Mouse (Mus musculus) heart, embryonic 13.5 days (tissue): Measurements from ENCODE around the gene Chp2. TPM values are rescaled to one million over a fixed set of nuclear protein-coding genes. Genes with fewer than 3 reads are reported as not detected.

Source experiments
- ATAC-seq: fragments of 200-750 bp; cut with Nextera tagmentation; 2 replicates; pipeline ENCODE4 v1.8.0; 2017; ENCODE audit warnings: moderate TSS enrichment; ENCODE audit not compliant: insufficient number of reproducible peaks, low FRiP score, low TSS enrichment; ENCODE audit errors: extremely low read depth
- H3K27ac ChIP-seq: fragments of 300-500 bp; sonication (generic); replicated peaks from 2 replicates; pipeline ENCODE4 v1.5.1; 2015; ENCODE audit warnings: moderate library complexity, mild to moderate bottlenecking, inconsistent platforms
- H3K27me3 ChIP-seq: fragments of 300-500 bp; sonication (generic); replicated peaks from 2 replicates; pipeline ENCODE4 v1.6.1; 2015; ENCODE audit warnings: mild to moderate bottlenecking, inconsistent platforms
- H3K36me3 ChIP-seq: fragments of 300-500 bp; sonication (generic); 2 replicates; pipeline ENCODE4 v1.6.1; 2015; ENCODE audit warnings: mild to moderate bottlenecking, inconsistent platforms
- H3K4me1 ChIP-seq: fragments of 300-500 bp; sonication (generic); 2 replicates; pipeline ENCODE4 v1.6.1; 2015; ENCODE audit warnings: inconsistent platforms
- H3K4me2 ChIP-seq: fragments of 300-500 bp; sonication (generic); 2 replicates; pipeline ENCODE4 v1.6.1; 2015; ENCODE audit warnings: inconsistent platforms, mild to moderate bottlenecking, moderate library complexity
- H3K4me3 ChIP-seq: fragments of 300-500 bp; sonication (generic); 2 replicates; pipeline ENCODE4 v1.5.1; 2015; ENCODE audit warnings: moderate library complexity, mild to moderate bottlenecking, inconsistent platforms
- H3K9ac ChIP-seq: fragments of 300-500 bp; sonication (generic); 2 replicates; pipeline ENCODE4 v1.6.1; 2015; ENCODE audit warnings: inconsistent platforms, mild to moderate bottlenecking, moderate library complexity
- H3K9me3 ChIP-seq: fragments of 300-500 bp; sonication (generic); 2 replicates; pipeline ENCODE4 v1.6.1; 2016; ENCODE audit warnings: inconsistent platforms
- WGBS: fragments of 180-500 bp; shearing (Covaris S2); methylation state at CpG from one replicate; pipeline ENCODE4 v1.1.7; 2015; ENCODE audit warnings: mixed read lengths; 5-methylcytosine and 5-hydroxymethylcytosine counted together
- polyA plus RNA-seq: library from polyadenylated mRNA; unstranded; fragments of >200 nt; fragmentation: Nextera tagmentation; extraction: Ambion mirVana; gene quantifications from 2 replicates; pipeline ENCODE4 v1.2.1, GENCODE M21; 2015

Gene Chp2
- polyA plus RNA-seq, 1 experiment from 2014 or later, result 0.23 TPM

- peak overlapping the region; percentile 61 for H3K27ac ChIP-seq
- no peak for ATAC-seq
- 51% methylated on average over 2 of the region's 2 CpGs for WGBS
Observed at GRCm38 (mm10) chr7:122203936-122204335, 15.4 kb upstream of the Chp2 start.

GRCm38 (mm10) chr7:122206121-122206520 is 13.2 kb upstream of the Chp2 start:
- H3K4me2 ChIP-seq, result no peak overlapping the region
- H3K4me1 ChIP-seq, result no peaks in the 10 kb centered on the region
- 0 out of 2 replicates have a peak, but pooled peaks cover 8% of the 10 kb centered on the region for H3K27me3 ChIP-seq
- no peaks in the 10 kb centered on the region for H3K36me3 ChIP-seq
- no peak overlapping the region for H3K27ac ChIP-seq
- H3K9me3 ChIP-seq, result no peaks in the 10 kb centered on the region
- H3K4me3 ChIP-seq, result no peak overlapping the region
- ATAC-seq, result no peak
- 75% methylated on average over 2 of the region's 2 CpGs for WGBS
- H3K9ac ChIP-seq, result no peak overlapping the region

More at GRCm38 (mm10) chr7:122203936-122204335, 15.4 kb upstream of the Chp2 start:
- no peak overlapping the region for H3K4me3 ChIP-seq
- 0 out of 2 replicates have a peak, but pooled peaks cover 8% of the 10 kb centered on the region for H3K27me3 ChIP-seq
- no peaks in the 10 kb centered on the region for H3K9me3 ChIP-seq
- H3K9ac ChIP-seq, result no peak overlapping the region
- H3K36me3 ChIP-seq, result no peaks in the 10 kb centered on the region
- 0 out of 2 replicates have a peak, but pooled peaks cover 3% of the 10 kb centered on the region for H3K4me1 ChIP-seq
- H3K4me2 ChIP-seq, result no peak overlapping the region

GRCm38 (mm10) chr7:122208276-122209021 is 10.8 kb upstream of the Chp2 start:
- no peak for ATAC-seq
- Histone ChIP-seq H3K9me3 (no peaks in the 10 kb centered on the region), H3K36me3 (no peaks in the 10 kb centered on the region), H3K4me3 (no peak overlapping the region), H3K27me3 (0 out of 2 replicates have a peak, but pooled peaks cover 8% of the 10 kb centered on the region), H3K9ac (no peak overlapping the region), H3K4me1 (no peaks in the 10 kb centered on the region), H3K27ac (no peak overlapping the region), H3K4me2 (no peak overlapping the region)
- 49% methylated on average over 7 of the region's 7 CpGs for WGBS

- Histone ChIP-seq H3K9me3 (no peaks in the 10 kb centered on the region), H3K27me3 (no peaks in the 10 kb centered on the region; the same call in 1 of the 2 replicates), H3K27ac (no peak overlapping the region), H3K36me3 (no peaks in the 10 kb centered on the region), H3K4me1 (no peaks in the 10 kb centered on the region), H3K4me3 (no peak overlapping the region), H3K4me2 (no peak overlapping the region), H3K9ac (no peak overlapping the region)
- WGBS, result 56% methylated on average over 7 of the region's 7 CpGs
- ATAC-seq, result no peak
Observed at GRCm38 (mm10) chr7:122226020-122226742, 6.9 kb downstream of the Chp2 start.

DNA sequence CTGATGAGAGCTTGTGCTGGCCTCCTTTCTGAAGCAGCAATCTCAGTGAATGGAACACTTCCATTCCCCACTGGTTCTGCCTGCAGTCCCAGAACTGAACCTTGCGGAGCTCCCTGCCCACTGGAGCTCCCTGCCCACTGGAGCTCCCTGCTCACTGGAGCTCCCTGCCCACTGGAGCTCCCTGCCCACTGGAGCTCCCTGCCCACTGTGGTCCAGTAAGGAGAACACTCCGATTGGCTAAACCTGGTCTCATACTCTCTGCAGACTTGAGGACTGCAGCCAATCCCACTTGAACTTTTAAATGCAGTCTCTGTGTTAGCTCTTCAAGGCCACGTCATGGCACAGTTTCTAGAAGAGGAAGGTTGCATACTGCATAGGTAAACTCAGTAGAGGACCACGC is 7.4 kb downstream of the Chp2 start:
- Histone ChIP-seq H3K4me1 (no peaks in the 10 kb centered on the region), H3K27ac (no peak overlapping the region), H3K4me3 (no peak overlapping the region), H3K9me3 (no peaks in the 10 kb centered on the region), H3K36me3 (no peaks in the 10 kb centered on the region), H3K9ac (no peak overlapping the region), H3K27me3 (no peaks in the 10 kb centered on the region), H3K4me2 (no peak overlapping the region)
- no peak for ATAC-seq
- WGBS, result 75% methylated on average over 4 of the region's 4 CpGs

DNA sequence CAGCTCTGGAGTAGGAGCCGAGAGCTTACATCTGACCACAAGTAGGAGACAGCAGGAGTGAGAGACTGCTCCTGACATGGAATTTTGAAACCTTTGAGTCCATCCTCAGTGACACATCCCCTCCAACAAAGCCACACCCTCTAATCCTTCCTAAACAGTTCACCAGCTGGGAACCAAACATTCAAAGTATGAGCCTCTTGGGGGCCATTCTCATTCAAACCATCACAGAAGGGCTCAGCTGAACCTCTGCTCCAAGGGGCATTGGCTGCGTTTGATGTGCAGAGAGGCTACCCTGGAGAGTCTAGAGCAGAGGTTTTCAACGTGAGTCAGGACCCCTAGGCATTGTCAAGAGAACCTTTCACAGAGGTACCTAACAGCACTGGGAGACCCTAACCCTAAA is 10.0 kb downstream of the Chp2 start:
- H3K4me2 ChIP-seq, result no peak overlapping the region
- WGBS, result 53% methylated on average over 3 of the region's 3 CpGs

DNA sequence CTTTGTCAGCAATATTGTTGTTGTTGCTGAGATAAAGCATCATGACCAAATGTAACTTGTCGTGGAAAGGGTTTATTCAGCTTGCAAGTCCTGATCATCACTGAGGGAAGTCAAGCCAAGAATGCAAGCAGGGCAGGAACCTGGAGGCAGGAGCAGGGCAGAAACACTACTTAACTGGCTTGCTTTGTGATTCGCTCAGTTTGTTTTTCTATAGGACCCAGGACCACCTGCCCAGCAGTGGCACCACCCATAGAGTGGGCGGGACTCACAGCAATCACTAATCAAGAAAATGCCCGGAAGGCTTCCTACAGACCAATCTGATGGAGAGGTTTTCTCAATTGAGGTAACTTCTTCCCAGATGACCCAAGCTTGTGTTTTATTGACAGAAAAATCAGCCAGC is 10.6 kb downstream of the Chp2 start:
- no peak overlapping the region for H3K9ac ChIP-seq
- 57% methylated on average over 4 of the region's 4 CpGs for WGBS
- ATAC-seq, result no peak
- H3K4me2 ChIP-seq, result no peak overlapping the region
- H3K9me3 ChIP-seq, result no peaks in the 10 kb centered on the region
- no peaks in the 10 kb centered on the region for H3K36me3 ChIP-seq
- H3K27ac ChIP-seq, result no peak overlapping the region
- H3K4me1 ChIP-seq, result no peaks in the 10 kb centered on the region
- no peak overlapping the region for H3K4me3 ChIP-seq
- H3K27me3 ChIP-seq, result no peaks in the 10 kb centered on the region

More for the DNA sequence above, 10.0 kb downstream of the Chp2 start:
- Histone ChIP-seq H3K9me3 (no peaks in the 10 kb centered on the region), H3K27ac (no peak overlapping the region), H3K9ac (no peak overlapping the region), H3K36me3 (no peaks in the 10 kb centered on the region), H3K27me3 (no peaks in the 10 kb centered on the region), H3K4me1 (no peaks in the 10 kb centered on the region), H3K4me3 (no peak overlapping the region)
- ATAC-seq, result no peak

DNA sequence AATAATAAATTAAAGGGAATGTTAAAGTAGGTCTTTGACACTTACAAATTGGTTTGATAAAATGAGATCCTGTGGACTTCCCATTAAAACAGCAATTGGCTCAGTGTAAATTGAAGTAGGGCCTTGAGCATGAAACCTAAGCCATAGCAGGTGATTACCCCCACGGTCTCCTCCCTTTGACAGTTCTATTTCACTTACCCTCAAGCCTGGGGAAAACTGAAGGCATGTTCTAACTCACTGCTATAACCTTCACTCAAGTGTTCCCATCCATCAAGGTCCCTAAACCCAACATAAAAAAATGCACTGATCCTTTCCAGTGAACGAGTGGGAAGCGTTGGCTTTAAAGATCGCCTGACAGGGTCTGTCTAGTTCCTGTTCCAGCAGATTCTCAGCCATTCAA is 11.6 kb downstream of the Chp2 start:
- no peak for ATAC-seq
- Histone ChIP-seq H3K36me3 (no peaks in the 10 kb centered on the region), H3K9me3 (no peaks in the 10 kb centered on the region), H3K27me3 (no peaks in the 10 kb centered on the region), H3K9ac (no peak overlapping the region), H3K4me1 (no peaks in the 10 kb centered on the region), H3K4me3 (no peak overlapping the region), H3K4me2 (no peak overlapping the region), H3K27ac (no peak overlapping the region)
- WGBS, result 72% methylated on average over 4 of the region's 4 CpGs

DNA sequence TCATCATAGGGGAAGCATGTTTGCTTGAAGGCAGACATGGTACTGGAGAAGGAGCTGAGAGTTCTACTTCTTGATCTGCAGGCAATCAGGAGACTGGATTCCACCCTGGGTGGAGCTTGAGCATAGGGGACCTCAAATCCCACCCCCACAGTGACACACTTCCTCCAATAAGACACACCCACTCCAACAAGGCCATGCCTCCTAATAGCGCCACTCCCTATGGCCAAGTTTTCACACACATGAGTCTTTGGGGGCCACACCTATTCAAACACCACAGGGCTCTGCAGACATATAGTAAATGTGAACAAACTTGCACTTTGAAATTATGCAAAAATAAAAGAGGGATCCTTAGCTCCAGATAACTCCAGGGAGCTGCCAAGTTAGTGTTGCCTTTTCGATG is 19.6 kb downstream of the Chp2 start:
- no peak for ATAC-seq
- Histone ChIP-seq H3K4me3 (no peak overlapping the region), H3K9me3 (no peaks in the 10 kb centered on the region), H3K36me3 (no peaks in the 10 kb centered on the region), H3K9ac (no peak overlapping the region), H3K27me3 (no peaks in the 10 kb centered on the region), H3K4me1 (no peaks in the 10 kb centered on the region), H3K4me2 (no peak overlapping the region), H3K27ac (no peak overlapping the region)
- 81% methylated on average over 2 of the region's 2 CpGs for WGBS

GRCm38 (mm10) chr7:122240413-122241119 is 21.3 kb downstream of the Chp2 start:
- WGBS, result 63% methylated on average over 6 of the region's 6 CpGs

DNA sequence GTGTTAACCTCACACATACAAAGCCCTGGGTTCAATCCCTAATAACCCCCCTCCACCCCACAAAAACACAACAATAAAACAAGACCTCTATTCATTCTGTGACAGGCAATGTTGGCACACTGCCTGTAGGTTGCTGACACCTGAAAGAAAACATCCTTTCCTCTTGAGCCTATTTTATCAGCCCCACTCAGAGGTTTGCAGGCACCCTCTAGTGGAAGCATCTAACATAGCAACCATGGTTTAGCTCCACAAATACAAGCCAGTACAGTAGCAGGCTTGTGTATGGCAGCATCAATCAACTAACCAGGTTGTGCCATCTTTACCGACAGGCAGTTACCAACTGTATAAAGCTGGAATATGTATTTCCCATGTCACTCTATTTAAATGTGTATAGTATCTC is 23.0 kb downstream of the Chp2 start:
- H3K4me3 ChIP-seq, result no peak overlapping the region
- H3K27me3 ChIP-seq, result no peaks in the 10 kb centered on the region
- no peaks in the 10 kb centered on the region for H3K36me3 ChIP-seq
- H3K4me2 ChIP-seq, result no peak overlapping the region
- no peaks in the 10 kb centered on the region for H3K4me1 ChIP-seq
- H3K9me3 ChIP-seq, result no peaks in the 10 kb centered on the region
- ATAC-seq, result no peak
- H3K9ac ChIP-seq, result no peak overlapping the region
- WGBS, result 24% methylated on average over 1 of the region's 1 CpGs
- H3K27ac ChIP-seq, result no peak overlapping the region

More at GRCm38 (mm10) chr7:122240413-122241119, 21.3 kb downstream of the Chp2 start:
- Histone ChIP-seq H3K9ac (no peak overlapping the region), H3K27me3 (no peaks in the 10 kb centered on the region), H3K36me3 (no peaks in the 10 kb centered on the region), H3K4me1 (no peaks in the 10 kb centered on the region), H3K27ac (no peak overlapping the region), H3K4me2 (no peak overlapping the region), H3K9me3 (no peaks in the 10 kb centered on the region), H3K4me3 (no peak overlapping the region)
- ATAC-seq, result no peak
